Mouse (Mus musculus) stomach, embryonic 16.5 days (tissue): Measurements from ENCODE around the gene Ssr4. TPM values are rescaled to one million over a fixed set of nuclear protein-coding genes. Genes with fewer than 3 reads are reported as not detected.

ENCODE experiments used
- ATAC-seq: fragments of 200-750 bp; cut with Nextera tagmentation; 2 replicates; pipeline ENCODE4 v1.8.0; 2017; ENCODE audit warnings: moderate number of reproducible peaks, moderate TSS enrichment; ENCODE audit not compliant: insufficient read depth, low FRiP score
- H3K27ac ChIP-seq: fragments of 300-500 bp; sonication (generic); 2 replicates; pipeline ENCODE4 v1.5.1; 2014; ENCODE audit warnings: low read length
- H3K27me3 ChIP-seq: fragments of 300-500 bp; sonication (generic); 2 replicates; pipeline ENCODE4 v1.6.1; 2014; ENCODE audit warnings: low read length, control low read depth, mixed read lengths; ENCODE audit not compliant: control insufficient read depth, insufficient read depth
- H3K36me3 ChIP-seq: fragments of 300-500 bp; sonication (generic); 2 replicates; pipeline ENCODE4 v1.6.1; 2014; ENCODE audit warnings: low read length; ENCODE audit not compliant: control insufficient read depth, insufficient read depth
- H3K4me1 ChIP-seq: fragments of 300-500 bp; sonication (generic); 2 replicates; pipeline ENCODE4 v1.6.1; 2014; ENCODE audit warnings: low read length, control low read depth, mixed read lengths; ENCODE audit not compliant: control insufficient read depth, insufficient read depth
- H3K4me2 ChIP-seq: fragments of 300-500 bp; sonication (generic); 2 replicates; pipeline ENCODE4 v1.6.1; 2014; ENCODE audit warnings: low read depth, low read length, mixed read lengths
- H3K4me3 ChIP-seq: fragments of 300-500 bp; sonication (generic); replicated peaks from 2 replicates; pipeline ENCODE4 v1.5.1; 2014; ENCODE audit warnings: mild to moderate bottlenecking, low read length
- H3K9ac ChIP-seq: fragments of 300-500 bp; sonication (generic); 2 replicates; pipeline ENCODE4 v1.6.1; 2014; ENCODE audit warnings: low read length
- H3K9me3 ChIP-seq: fragments of 300-500 bp; sonication (generic); replicated peaks from 2 replicates; pipeline ENCODE4 v1.6.1; 2016; ENCODE audit warnings: low read length, control low read depth; ENCODE audit not compliant: control insufficient read depth
- WGBS: fragments of 180-500 bp; shearing (Covaris S2); extraction: QIAGEN DNeasy Blood & Tissue Kit; methylation state at CpG from one replicate; pipeline ENCODE4 v1.1.7; 2014; 5-methylcytosine and 5-hydroxymethylcytosine counted together
- polyA plus RNA-seq: library from polyadenylated mRNA; unstranded; fragments of >200 nt; fragmentation: Nextera tagmentation; extraction: Ambion mirVana; gene quantifications from 2 replicates; pipeline ENCODE4 v1.2.1, GENCODE M21; 2015

The Ssr4 gene
- polyA plus RNA-seq, 1 experiment from 2014 or later, result 248 TPM

- H3K27ac ChIP-seq, result no peak overlapping the region
- H3K4me2 ChIP-seq, result no peak overlapping the region
- 63% methylated on average over 1 of the region's 1 CpGs for WGBS
- ATAC-seq, result no peak
- H3K27me3 ChIP-seq, result no peaks in the 10 kb centered on the region
- no peaks in the 10 kb centered on the region for H3K36me3 ChIP-seq
- H3K4me3 ChIP-seq, result no peak overlapping the region
- no peaks in the 10 kb centered on the region for H3K9me3 ChIP-seq
- no peak overlapping the region for H3K9ac ChIP-seq
- H3K4me1 ChIP-seq, result no peaks in the 10 kb centered on the region
These were observed 21.5 kb upstream of the Ssr4 start for GRCm38 (mm10) chrX:73765311-73765710.

GRCm38 (mm10) chrX:73767267-73767666 lies 19.6 kb upstream of the Ssr4 start:
- Histone ChIP-seq H3K9ac (no peak overlapping the region), H3K9me3 (no peaks in the 10 kb centered on the region), H3K4me2 (no peak overlapping the region), H3K27ac (no peak overlapping the region), H3K4me1 (no peaks in the 10 kb centered on the region), H3K36me3 (no peaks in the 10 kb centered on the region), H3K4me3 (no peak overlapping the region), H3K27me3 (no peaks in the 10 kb centered on the region; the same call in 1 of the 2 replicates)
- 0 out of 2 replicates have a peak, but pooled peaks have one; percentile 15 for ATAC-seq
- 60% methylated on average over 9 of the region's 9 CpGs for WGBS

GRCm38 (mm10) chrX:73774168-73774760 lies 12.6 kb upstream of the Ssr4 start, which contains the start of gene Srpk3:
TSS of gene Srpk3 (plus strand) at chrX:73774405.
- Histone ChIP-seq H3K27me3 (no peaks in the 10 kb centered on the region; the same call in 1 of the 2 replicates), H3K27ac (peak within 1 kb of the TSS; percentile 62), H3K4me3 (no peak within 1 kb of the TSS), H3K4me1 (peaks cover 5% of the 10 kb centered on the region; the same call in 1 of the 2 replicates), H3K36me3 (peaks cover 4% of the 10 kb centered on the region; the same call in 1 of the 2 replicates), H3K9ac (peak within 1 kb of the TSS; percentile 43; the same call in 1 of the 2 replicates), H3K4me2 (0 out of 2 replicates have a peak within 1 kb of the TSS, but pooled peaks have one; percentile 5), H3K9me3 (no peaks in the 10 kb centered on the region)
- 36% methylated on average over 9 of the region's 9 CpGs for WGBS
- ATAC-seq, result peak; percentile 39; the same call in 1 of the 2 replicates

- Histone ChIP-seq H3K27me3 (no peaks in the 10 kb centered on the region; the same call in 1 of the 2 replicates), H3K4me3 (no peak overlapping the region), H3K9ac (peak overlapping the region; percentile 43; the same call in 1 of the 2 replicates), H3K36me3 (peaks cover 6% of the 10 kb centered on the region; the same call in 1 of the 2 replicates), H3K9me3 (no peaks in the 10 kb centered on the region), H3K4me1 (peaks cover 5% of the 10 kb centered on the region; the same call in 1 of the 2 replicates), H3K27ac (peak overlapping the region; percentile 62), H3K4me2 (no peak overlapping the region)
- 68% methylated on average over 10 of the region's 10 CpGs for WGBS
- peak; percentile 77 for ATAC-seq
These were observed 11.9 kb upstream of the Ssr4 start for GRCm38 (mm10) chrX:73774802-73775483.

- no peak overlapping the region for H3K27ac ChIP-seq
- no peaks in the 10 kb centered on the region for H3K27me3 ChIP-seq
- 0 out of 2 replicates have a peak, but pooled peaks cover 4% of the 10 kb centered on the region for H3K36me3 ChIP-seq
- no peak overlapping the region for H3K4me2 ChIP-seq
- peaks cover 7% of the 10 kb centered on the region; the same call in 1 of the 2 replicates for H3K4me1 ChIP-seq
- no peak overlapping the region for H3K9ac ChIP-seq
- ATAC-seq, result no peak
- no peaks in the 10 kb centered on the region for H3K9me3 ChIP-seq
- H3K4me3 ChIP-seq, result no peak overlapping the region
- 81% methylated on average over 3 of the region's 3 CpGs for WGBS
These were observed 4.6 kb upstream of the Ssr4 start for GRCm38 (mm10) chrX:73782227-73782626.

DNA sequence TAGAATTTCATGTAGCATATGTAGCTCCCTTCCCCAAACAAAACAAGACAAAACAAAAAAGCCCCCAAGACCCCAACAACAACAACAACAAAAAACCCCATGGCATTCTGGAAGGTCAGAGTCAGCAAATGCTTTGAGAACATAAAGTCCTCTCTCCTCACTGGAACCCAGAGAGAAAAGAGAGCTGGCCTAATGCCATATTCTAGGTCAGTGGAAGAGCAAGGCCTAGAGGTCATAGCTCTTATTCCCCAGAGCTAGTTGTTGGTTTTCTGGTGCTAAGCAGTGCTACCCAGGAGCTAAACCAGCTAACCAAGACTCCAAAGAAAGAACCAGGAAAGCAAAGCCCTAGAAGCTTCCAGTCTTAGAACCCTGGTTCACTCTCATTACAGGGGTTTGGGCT lies 1.2 kb upstream of the Ssr4 start:
- ATAC-seq, result no peak
- H3K27ac ChIP-seq, result peak overlapping the region; percentile 92
- peak overlapping the region; percentile 61 for H3K4me2 ChIP-seq
- no peaks in the 10 kb centered on the region for H3K9me3 ChIP-seq
- peak overlapping the region; percentile 77 for H3K9ac ChIP-seq
- H3K4me3 ChIP-seq, result peak overlapping the region; percentile 67
- peaks cover 12% of the 10 kb centered on the region for H3K4me1 ChIP-seq
- H3K27me3 ChIP-seq, result no peaks in the 10 kb centered on the region
- no peaks in the 10 kb centered on the region for H3K36me3 ChIP-seq

- Histone ChIP-seq H3K4me3 (peak overlapping the region; percentile 67), H3K9ac (peak overlapping the region; percentile 83), H3K36me3 (no peaks in the 10 kb centered on the region), H3K27me3 (no peaks in the 10 kb centered on the region), H3K4me1 (peaks cover 12% of the 10 kb centered on the region), H3K9me3 (no peaks in the 10 kb centered on the region), H3K27ac (peak overlapping the region; percentile 84), H3K4me2 (peak overlapping the region; percentile 56)
- 16% methylated on average over 21 of the region's 22 CpGs for WGBS
- peak; percentile 9 for ATAC-seq
These were observed 364 bp downstream of the Ssr4 start for GRCm38 (mm10) chrX:73787225-73787558.

DNA sequence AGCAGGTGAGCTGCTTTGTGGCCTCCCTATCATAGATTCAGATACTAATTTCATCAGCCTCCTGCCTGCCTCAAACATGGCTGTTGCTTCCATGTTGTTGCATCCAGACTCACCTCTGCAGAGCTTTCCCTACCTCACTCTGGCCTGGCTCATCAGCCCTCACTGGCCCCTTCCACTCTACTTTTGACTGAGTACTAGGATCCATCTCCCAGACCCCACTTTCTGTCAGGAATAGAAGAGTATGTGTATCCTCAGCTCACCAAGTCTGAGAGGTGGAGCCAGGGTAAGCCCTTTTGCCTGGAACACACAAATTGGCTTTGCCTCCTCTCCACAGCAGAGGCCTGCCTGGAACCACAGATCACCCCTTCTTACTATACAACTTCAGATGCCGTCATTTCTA lies 1.7 kb downstream of the Ssr4 start:
- peak overlapping the region; percentile 67; the same call in 1 of the 2 replicates for H3K4me3 ChIP-seq

DNA sequence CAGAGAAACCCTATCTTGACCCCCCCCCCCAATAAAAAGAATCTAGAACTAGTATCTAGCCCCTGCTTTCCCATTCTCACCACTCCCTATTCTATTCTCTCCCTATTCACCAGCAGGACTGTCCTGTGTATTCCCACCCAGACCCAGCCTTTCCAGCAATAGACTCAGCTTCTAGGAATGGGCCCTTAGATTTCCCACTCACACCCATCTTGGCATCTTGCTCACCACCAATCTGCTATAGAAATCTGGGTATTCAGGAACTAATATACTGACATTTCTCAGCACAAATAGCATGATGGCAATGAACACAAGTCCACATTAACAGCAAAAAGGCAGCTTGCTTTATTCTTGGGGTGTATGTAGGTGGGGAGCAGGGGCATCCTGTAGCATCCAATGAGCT lies 6.2 kb downstream of the Ssr4 start:
- H3K4me1 ChIP-seq, result peaks cover 5% of the 10 kb centered on the region; the same call in 1 of the 2 replicates
- no peak overlapping the region for H3K4me2 ChIP-seq
- H3K9me3 ChIP-seq, result no peaks in the 10 kb centered on the region
- H3K36me3 ChIP-seq, result no peaks in the 10 kb centered on the region
- no peak overlapping the region for H3K9ac ChIP-seq
- H3K4me3 ChIP-seq, result no peak overlapping the region
- no peak for ATAC-seq
- H3K27me3 ChIP-seq, result no peaks in the 10 kb centered on the region
- no peak overlapping the region for H3K27ac ChIP-seq

More for the DNA sequence above, 1.7 kb downstream of the Ssr4 start:
- H3K9ac ChIP-seq, result peak overlapping the region; percentile 2
- no peaks in the 10 kb centered on the region for H3K36me3 ChIP-seq
- H3K4me1 ChIP-seq, result peaks cover 12% of the 10 kb centered on the region
- no peaks in the 10 kb centered on the region for H3K27me3 ChIP-seq
- WGBS, result 85% methylated on average over 1 of the region's 1 CpGs
- peak overlapping the region; percentile 56 for H3K4me2 ChIP-seq
- H3K27ac ChIP-seq, result no peak overlapping the region
- no peaks in the 10 kb centered on the region for H3K9me3 ChIP-seq
- no peak for ATAC-seq
